ENCODE assay signal across 7 mouse cellular contexts in genomic region chr7:44496771-44497109, GRCm38 (mm10). TPM values are rescaled to one million over a fixed set of nuclear protein-coding genes. Genes with fewer than 3 reads are reported as not detected.
DNase-seq lines count a peak whose midpoint lies in the region; ATAC-seq and TF ChIP-seq lines count a peak whose summit lies in the region.

No protein-coding gene starts in this region.

- ATAC-seq in megakaryocyte, adult 5-6 weeks (ENCODE audit: poor library complexity, severe bottlenecking): no peak
- no peak for ATAC-seq in limb, embryonic 12.5 days (ENCODE audit: insufficient number of reproducible peaks, insufficient read depth, low FRiP score, low TSS enrichment, low read depth)

- H3K27me3 ChIP-seq in megakaryocyte, embryonic 14.5 days (replicated peaks): peaks cover 14% of the 10 kb centered on the region
- peaks cover 17% of the 10 kb centered on the region for H3K27me3 ChIP-seq in erythroblast, embryonic 14.5 days (ENCODE audit: control insufficient read depth)
- H3K27me3 ChIP-seq in limb, embryonic 12.5 days: peaks cover 16% of the 10 kb centered on the region
- no peaks in the 10 kb centered on the region for H3K27me3 ChIP-seq in small intestine, adult 2 months (ENCODE audit: control insufficient read depth, insufficient read depth, low read length)

- no peak for TF ChIP-seq POLR2A in small intestine, adult 2 months (IDR thresholded peaks at IDR 0.05; ENCODE audit: low read depth, low read length)

- peak overlapping the region; percentile 95 for H3K4me3 ChIP-seq in megakaryocyte, embryonic 14.5 days (replicated peaks)
- peak overlapping the region; percentile 84 for H3K4me3 ChIP-seq in erythroblast, embryonic 14.5 days (replicated peaks)
- H3K4me3 ChIP-seq in limb, embryonic 12.5 days (replicated peaks): peak overlapping the region; percentile 70
- H3K4me3 ChIP-seq in small intestine, adult 2 months (ENCODE audit: low read depth, low read length): peak overlapping the region; percentile 92

- TF ChIP-seq CTCF in small intestine, adult 2 months (IDR thresholded peaks at IDR 0.05; ENCODE audit: extremely low read depth, insufficient read length, insufficient replicate concordance, low read depth, low read length): no peak

- peak overlapping the region; percentile 76 for H3K4me2 ChIP-seq in limb, embryonic 12.5 days

- H3K4me1 ChIP-seq in megakaryocyte, embryonic 14.5 days: peaks cover 37% of the 10 kb centered on the region
- peaks cover 65% of the 10 kb centered on the region for H3K4me1 ChIP-seq in erythroblast, embryonic 14.5 days (ENCODE audit: control insufficient read depth)
- peaks cover 20% of the 10 kb centered on the region for H3K4me1 ChIP-seq in limb, embryonic 12.5 days (replicated peaks)
- peaks cover 2% of the 10 kb centered on the region for H3K4me1 ChIP-seq in small intestine, adult 2 months (ENCODE audit: control insufficient read depth, insufficient read depth, insufficient read length, low read length)

- whole genome bisulfite sequencing in limb, embryonic 12.5 days: under 1% methylated on average over 25 of the region's 26 CpGs
- 1% methylated on average over 26 of the region's 26 CpGs for WGBS in small intestine, adult 2 months

- peak overlapping the region; percentile 78 for H3K9ac ChIP-seq in limb, embryonic 12.5 days (replicated peaks)

- peak overlapping the region; percentile 96 for H3K27ac ChIP-seq in limb, embryonic 12.5 days
- peak overlapping the region; percentile 50; the same call in 1 of the 2 replicates for H3K27ac ChIP-seq in small intestine, adult 2 months (ENCODE audit: insufficient read depth, low read depth, low read length)

- no peak for DNase-seq in frontal cortex, postnatal 25 days (ENCODE audit: low spot score in 2 of 2)
- DNase-seq in embryo, embryonic 10 days (ENCODE audit: low spot score): no peak

- no peaks in the 10 kb centered on the region for H3K9me3 ChIP-seq in megakaryocyte, embryonic 14.5 days
- H3K9me3 ChIP-seq in erythroblast, embryonic 14.5 days (ENCODE audit: control insufficient read depth, low read length): no peaks in the 10 kb centered on the region
- H3K9me3 ChIP-seq in limb, embryonic 12.5 days: no peaks in the 10 kb centered on the region

- H3K36me3 ChIP-seq in megakaryocyte, embryonic 14.5 days (replicated peaks; ENCODE audit: low read length): peaks cover 31% of the 10 kb centered on the region
- peaks cover 34% of the 10 kb centered on the region for H3K36me3 ChIP-seq in erythroblast, embryonic 14.5 days (ENCODE audit: control insufficient read depth)
- H3K36me3 ChIP-seq in limb, embryonic 12.5 days: peaks cover 35% of the 10 kb centered on the region
- peaks cover 10% of the 10 kb centered on the region for H3K36me3 ChIP-seq in small intestine, adult 2 months (ENCODE audit: control insufficient read depth, insufficient read depth, low read length)

RNA-seq across cellular contexts. Expression of gene Fam71e1, which starts 0.4 kb away (rescaled TPM):
- 2.1 and 9.0 TPM in 2 replicates for polyA plus RNA-seq in megakaryocyte, embryonic 14.5 days (2012; ENCODE audit: insufficient read depth, low replicate concordance)
- total RNA-seq in megakaryocyte, adult 5-6 weeks (2015): 1.7 and 2.0 TPM in 2 replicates
- 0.12 TPM in 1 of 2 replicates, not detected in the other for total RNA-seq in megakaryocyte, adult 5-6 weeks (2017)
- polyA plus RNA-seq in erythroblast, embryonic 14.5 days (2012): 0.16 TPM in 1 of 2 replicates, not detected in the other
- polyA plus RNA-seq in limb, embryonic 12.5 days (2016; fragmentation: Nextera tagmentation; extraction: Ambion mirVana): 19.0 and 27.5 TPM in 2 replicates
- 0.88 and 2.0 TPM in 2 replicates for polyA plus RNA-seq in small intestine, adult 2 months (2012; rRNA removed)

RNA-seq across cellular contexts. Expression of gene Emc10, which starts 0.4 kb away (rescaled TPM):
- 156 and 185 TPM in 2 replicates for polyA plus RNA-seq in megakaryocyte, embryonic 14.5 days (2012; ENCODE audit: insufficient read depth, low replicate concordance)
- total RNA-seq in megakaryocyte, adult 5-6 weeks (2015): 42.4 and 47.4 TPM in 2 replicates
- 23.1 and 27.4 TPM in 2 replicates for total RNA-seq in megakaryocyte, adult 5-6 weeks (2017)
- polyA plus RNA-seq in erythroblast, embryonic 14.5 days (2012): 26.0 and 30.5 TPM in 2 replicates
- polyA plus RNA-seq in limb, embryonic 12.5 days (2016; fragmentation: Nextera tagmentation; extraction: Ambion mirVana): 93.6 and 111 TPM in 2 replicates
- polyA plus RNA-seq in small intestine, adult 2 months (2012; rRNA removed): 157 and 256 TPM in 2 replicates

RNA-seq across cellular contexts. Expression of gene Mybpc2, which starts 27.7 kb away (rescaled TPM):
- polyA plus RNA-seq in megakaryocyte, embryonic 14.5 days (2012; ENCODE audit: insufficient read depth, low replicate concordance): 0.09 TPM in 1 of 2 replicates, not detected in the other
- not detected in 2 replicates for total RNA-seq in megakaryocyte, adult 5-6 weeks (2015)
- not detected in 2 replicates for total RNA-seq in megakaryocyte, adult 5-6 weeks (2017)
- not detected in 2 replicates for polyA plus RNA-seq in erythroblast, embryonic 14.5 days (2012)
- polyA plus RNA-seq in limb, embryonic 12.5 days (2016; fragmentation: Nextera tagmentation; extraction: Ambion mirVana): 0.09 and 0.13 TPM in 2 replicates
- polyA plus RNA-seq in small intestine, adult 2 months (2012; rRNA removed): 0.13 TPM in 2 replicates

RNA-seq across cellular contexts. Expression of gene Josd2, which starts 29.0 kb away (rescaled TPM):
- 191 and 466 TPM in 2 replicates for polyA plus RNA-seq in megakaryocyte, embryonic 14.5 days (2012; ENCODE audit: insufficient read depth, low replicate concordance)
- 18.2 and 20.3 TPM in 2 replicates for total RNA-seq in megakaryocyte, adult 5-6 weeks (2015)
- total RNA-seq in megakaryocyte, adult 5-6 weeks (2017): 12.5 and 14.0 TPM in 2 replicates
- polyA plus RNA-seq in erythroblast, embryonic 14.5 days (2012): 1,062 and 1,188 TPM in 2 replicates
- polyA plus RNA-seq in limb, embryonic 12.5 days (2016; fragmentation: Nextera tagmentation; extraction: Ambion mirVana): 72.9 and 76.5 TPM in 2 replicates
- polyA plus RNA-seq in small intestine, adult 2 months (2012; rRNA removed): 85.6 and 99.2 TPM in 2 replicates

RNA-seq across cellular contexts. Expression of gene Aspdh, which starts 31.5 kb away (rescaled TPM):
- polyA plus RNA-seq in megakaryocyte, embryonic 14.5 days (2012; ENCODE audit: insufficient read depth, low replicate concordance): not detected in 2 replicates
- total RNA-seq in megakaryocyte, adult 5-6 weeks (2015): not detected in 2 replicates
- not detected in 2 replicates for total RNA-seq in megakaryocyte, adult 5-6 weeks (2017)
- 0.17 and 0.50 TPM in 2 replicates for polyA plus RNA-seq in erythroblast, embryonic 14.5 days (2012)
- polyA plus RNA-seq in limb, embryonic 12.5 days (2016; fragmentation: Nextera tagmentation; extraction: Ambion mirVana): 0.56 TPM in 1 of 2 replicates, not detected in the other
- 2.2 and 3.2 TPM in 2 replicates for polyA plus RNA-seq in small intestine, adult 2 months (2012; rRNA removed)
